Mouse (Mus musculus) gonadal fat pad, adult 2 months (tissue): ENCODE measurements at regions not wholly inside any gene's neighbourhood (a gene's known extent, or its start where the extent isn't known, plus 50 kb on each side); places are given as distances from the start of the nearest gene placed in this dataset.
A peak's percentile ranks its signal among the peaks of the same experiment; 100 is the strongest.

Experiments used
- DNase-seq: peaks from one replicate; pipeline ENCODE4 v3.0.0-alpha.2; 2012; ENCODE audit warnings: low read depth

GRCm38 (mm10) chr9:94382293-94382692 is 155.6 kb downstream of the 1190002N15Rik start:
- no peak for DNase-seq

GRCm38 (mm10) chr9:94378835-94379234 is 159.0 kb downstream of the 1190002N15Rik start:
- no peak for DNase-seq

- DNase-seq: no peak
Observed at GRCm38 (mm10) chr9:94378291-94378690, 159.6 kb downstream of the 1190002N15Rik start.

- no peak for DNase-seq
Observed at GRCm38 (mm10) chr9:94377346-94378039, 160.4 kb downstream of the 1190002N15Rik start.

- no peak for DNase-seq
Observed at GRCm38 (mm10) chr9:94370976-94371375, 166.9 kb downstream of the 1190002N15Rik start.

- DNase-seq: no peak
Observed at GRCm38 (mm10) chr9:94368231-94368936, 169.5 kb downstream of the 1190002N15Rik start.

- DNase-seq: peak; percentile 52
Observed at GRCm38 (mm10) chr9:94361877-94362697, 175.8 kb downstream of the 1190002N15Rik start.

- DNase-seq: peak; percentile 84
Observed at GRCm38 (mm10) chr9:94361011-94361410, 176.9 kb downstream of the 1190002N15Rik start.

GRCm38 (mm10) chr9:94358150-94358549 is 179.7 kb downstream of the 1190002N15Rik start:
- DNase-seq: no peak

- DNase-seq: no peak
Observed at GRCm38 (mm10) chr9:94342011-94342410, 195.9 kb downstream of the 1190002N15Rik start.

GRCm38 (mm10) chr9:94341531-94341930 is 196.3 kb downstream of the 1190002N15Rik start:
- DNase-seq: no peak

GRCm38 (mm10) chr9:94333450-94333849 is 204.4 kb downstream of the 1190002N15Rik start:
- no peak for DNase-seq

- DNase-seq: no peak
Observed at GRCm38 (mm10) chr9:94323011-94323410, 214.9 kb downstream of the 1190002N15Rik start.

- DNase-seq: no peak
Observed at GRCm38 (mm10) chr9:94302575-94302974, 235.3 kb downstream of the 1190002N15Rik start.

GRCm38 (mm10) chr9:94301896-94302295 is 236.0 kb downstream of the 1190002N15Rik start:
- no peak for DNase-seq

- DNase-seq: no peak
Observed at GRCm38 (mm10) chr9:94295431-94295830, 242.4 kb downstream of the 1190002N15Rik start.

- no peak for DNase-seq
Observed at GRCm38 (mm10) chr9:94292147-94292546, 245.7 kb downstream of the 1190002N15Rik start.

GRCm38 (mm10) chr9:94289546-94289945 is 248.3 kb downstream of the 1190002N15Rik start:
- DNase-seq: no peak

- no peak for DNase-seq
Observed at GRCm38 (mm10) chr9:94287559-94287958, 250.3 kb downstream of the 1190002N15Rik start.

GRCm38 (mm10) chr9:94278657-94279585 is 259.0 kb downstream of the 1190002N15Rik start:
- no peak for DNase-seq

GRCm38 (mm10) chr9:94277096-94277495 is 260.8 kb downstream of the 1190002N15Rik start:
- DNase-seq: no peak
